Mouse (Mus musculus): ENCODE results near the gene Bnip2. TPM values are rescaled to one million over a fixed set of nuclear protein-coding genes. Genes with fewer than 3 reads are reported as not detected.

Bnip2 gene
- polyA plus RNA-seq, 1 experiment from 2014 or later = 124 TPM

DNA sequence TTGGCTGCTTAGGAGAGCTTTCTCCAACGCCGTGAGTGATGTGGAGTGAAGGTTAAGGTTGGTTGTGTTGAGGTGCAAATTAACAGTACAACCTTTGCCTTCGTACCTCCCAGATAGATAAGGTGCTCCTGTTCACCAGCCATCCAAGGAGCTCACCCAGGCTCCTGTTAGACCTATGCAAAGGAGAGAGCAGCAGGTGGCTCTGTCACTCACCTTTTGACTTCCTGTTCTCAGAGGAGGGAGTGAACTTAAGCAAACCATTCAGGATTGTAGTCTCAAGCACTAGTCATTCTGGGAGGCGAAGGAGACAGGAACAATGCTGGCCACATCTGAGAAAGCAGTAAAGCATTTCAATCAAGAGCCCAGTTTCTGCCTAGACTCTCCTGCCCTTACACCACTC is 47.4 kb downstream of the Bnip2 start:
- Histone ChIP-seq H3K4me2 (ENCODE audit: low read depth, low read length) (no peak overlapping the region), H3K4me3 (ENCODE audit: low read depth, low read length) (no peak overlapping the region), H3K9ac (ENCODE audit: low read depth, low read length) (no peak overlapping the region), H3K27ac (replicated peaks; ENCODE audit: low read depth, low read length) (no peak overlapping the region), H3K36me3 (ENCODE audit: control insufficient read depth, insufficient read depth, low read length) (no peaks in the 10 kb centered on the region), H3K9me3 (ENCODE audit: control insufficient read depth, low read length) (peaks cover 3% of the 10 kb centered on the region; the same call in 1 of the 2 replicates), H3K4me1 (ENCODE audit: control insufficient read depth, insufficient read depth, low read length) (no peaks in the 10 kb centered on the region), H3K27me3 (replicated peaks; ENCODE audit: control insufficient read depth, insufficient read depth, low read length) (no peaks in the 10 kb centered on the region)
- DNase-seq (ENCODE audit: low spot score) (no peak), ATAC-seq (ENCODE audit: low read depth) (no peak)
- WGBS = 73% methylated on average over 4 of the region's 4 CpGs

DNA sequence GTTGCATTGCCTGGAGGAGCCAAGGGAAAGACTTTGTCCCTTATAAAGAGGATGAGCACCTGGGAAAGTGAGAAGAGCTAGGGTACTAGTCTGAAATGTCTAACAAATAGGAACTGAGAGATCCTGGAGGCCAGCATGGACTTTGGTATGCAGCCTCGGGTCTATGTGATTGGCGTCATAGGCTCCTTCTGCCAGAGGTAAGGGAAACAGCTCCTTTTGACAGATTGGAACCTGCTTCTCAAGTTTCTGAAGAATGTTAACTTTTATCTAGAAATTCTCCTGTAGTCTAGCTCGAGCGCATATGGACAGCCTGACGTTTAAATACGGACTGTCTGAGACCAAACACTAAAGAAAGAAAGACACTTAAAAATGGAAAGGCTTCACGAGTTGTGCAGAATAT is 48.7 kb downstream of the Bnip2 start, which contains the start of gene Gcnt3:
TSS of gene Gcnt3 (minus strand) at position 101 of the 400 bp plus-strand sequence.
- Histone ChIP-seq H3K4me1 (ENCODE audit: control insufficient read depth, insufficient read depth, low read length) (no peaks in the 10 kb centered on the region), H3K27ac (replicated peaks; ENCODE audit: low read depth, low read length) (no peak within 1 kb of the TSS), H3K4me2 (ENCODE audit: low read depth, low read length) (no peak within 1 kb of the TSS), H3K36me3 (ENCODE audit: control insufficient read depth, insufficient read depth, low read length) (no peaks in the 10 kb centered on the region), H3K27me3 (replicated peaks; ENCODE audit: control insufficient read depth, insufficient read depth, low read length) (no peaks in the 10 kb centered on the region), H3K9me3 (ENCODE audit: control insufficient read depth, low read length) (peaks cover 3% of the 10 kb centered on the region; the same call in 1 of the 2 replicates), H3K9ac (ENCODE audit: low read depth, low read length) (no peak within 1 kb of the TSS), H3K4me3 (ENCODE audit: low read depth, low read length) (no peak within 1 kb of the TSS)
- DNase-seq (ENCODE audit: low spot score) (no peak), ATAC-seq (ENCODE audit: low read depth) (no peak)
- WGBS = 74% methylated on average over 7 of the region's 7 CpGs

DNA sequence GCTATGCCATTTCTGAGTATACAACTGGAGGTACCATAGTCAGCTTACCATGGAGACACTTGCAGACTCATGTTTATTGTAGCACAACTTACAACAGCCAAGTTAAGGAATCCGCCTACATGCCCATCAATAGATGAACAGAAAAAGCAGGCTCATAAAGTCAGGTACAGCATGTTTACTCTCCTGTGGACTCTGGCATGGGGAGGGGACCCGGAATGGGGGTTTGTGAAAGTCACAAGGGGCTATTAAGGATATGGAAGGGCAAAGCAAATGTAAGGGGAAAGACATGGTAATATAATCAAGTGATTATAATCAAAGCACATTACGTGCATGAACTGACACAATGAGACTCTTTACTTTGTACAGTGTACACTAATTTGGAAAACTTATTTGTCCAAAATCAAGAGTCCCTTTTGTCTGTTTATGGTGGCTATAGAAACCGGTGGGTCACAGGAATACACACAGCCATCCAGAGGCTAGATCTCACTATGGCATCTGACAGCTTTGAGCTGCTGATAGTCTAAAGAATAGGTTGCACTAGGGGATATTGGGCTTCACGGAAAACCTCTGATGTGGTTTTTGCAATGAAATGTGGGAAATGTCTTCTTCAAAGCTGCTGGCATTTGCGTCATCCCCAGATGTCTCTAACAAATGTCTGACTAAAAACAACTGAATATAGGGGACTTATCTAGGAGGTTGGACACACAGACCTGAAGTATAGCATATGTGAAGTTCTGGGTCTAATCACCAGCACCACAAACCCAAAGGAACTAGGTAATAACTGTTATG is 50.5 kb downstream of the Bnip2 start:
- WGBS = 80% methylated on average over 6 of the region's 6 CpGs
- Histone ChIP-seq H3K9me3 (ENCODE audit: control insufficient read depth, low read length) (peaks cover 3% of the 10 kb centered on the region; the same call in 1 of the 2 replicates), H3K27ac (replicated peaks; ENCODE audit: low read depth, low read length) (no peak overlapping the region), H3K36me3 (ENCODE audit: control insufficient read depth, insufficient read depth, low read length) (no peaks in the 10 kb centered on the region), H3K27me3 (replicated peaks; ENCODE audit: control insufficient read depth, insufficient read depth, low read length) (no peaks in the 10 kb centered on the region), H3K4me3 (ENCODE audit: low read depth, low read length) (no peak overlapping the region), H3K4me2 (ENCODE audit: low read depth, low read length) (no peak overlapping the region), H3K9ac (ENCODE audit: low read depth, low read length) (no peak overlapping the region), H3K4me1 (ENCODE audit: control insufficient read depth, insufficient read depth, low read length) (no peaks in the 10 kb centered on the region)
- no peak for ATAC-seq (ENCODE audit: low read depth)
- DNase-seq (ENCODE audit: low spot score) = no peak

DNA sequence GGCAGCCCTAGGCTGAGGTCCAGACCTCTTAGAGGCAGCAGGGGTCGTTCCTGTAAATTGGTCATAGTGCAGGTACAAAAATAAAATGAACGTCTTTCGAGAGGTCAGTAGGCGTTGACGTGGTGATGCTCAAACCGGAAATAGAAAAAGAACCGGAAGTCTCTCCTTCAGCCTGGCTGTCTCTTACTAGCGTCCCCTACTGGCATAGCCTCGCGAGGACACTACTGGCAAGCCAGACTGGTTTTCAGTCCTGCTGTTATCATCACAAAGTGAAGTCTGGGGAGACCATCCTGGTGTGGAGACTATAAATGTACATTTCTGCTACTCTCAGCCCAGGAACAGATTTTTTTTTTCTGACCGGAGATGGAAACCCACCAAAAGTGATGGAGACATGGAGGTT is 51.3 kb downstream of the Bnip2 start:
- Histone ChIP-seq H3K4me3 (ENCODE audit: low read depth, low read length) (no peak overlapping the region), H3K27me3 (replicated peaks; ENCODE audit: control insufficient read depth, insufficient read depth, low read length) (no peaks in the 10 kb centered on the region), H3K36me3 (ENCODE audit: control insufficient read depth, insufficient read depth, low read length) (no peaks in the 10 kb centered on the region), H3K9ac (ENCODE audit: low read depth, low read length) (no peak overlapping the region), H3K9me3 (ENCODE audit: control insufficient read depth, low read length) (peaks cover 3% of the 10 kb centered on the region; the same call in 1 of the 2 replicates), H3K27ac (replicated peaks; ENCODE audit: low read depth, low read length) (no peak overlapping the region), H3K4me1 (ENCODE audit: control insufficient read depth, insufficient read depth, low read length) (no peaks in the 10 kb centered on the region), H3K4me2 (ENCODE audit: low read depth, low read length) (no peak overlapping the region)
- no peak for ATAC-seq (ENCODE audit: low read depth)
- no peak for DNase-seq (ENCODE audit: low spot score)
- WGBS = 82% methylated on average over 11 of the region's 11 CpGs

DNA sequence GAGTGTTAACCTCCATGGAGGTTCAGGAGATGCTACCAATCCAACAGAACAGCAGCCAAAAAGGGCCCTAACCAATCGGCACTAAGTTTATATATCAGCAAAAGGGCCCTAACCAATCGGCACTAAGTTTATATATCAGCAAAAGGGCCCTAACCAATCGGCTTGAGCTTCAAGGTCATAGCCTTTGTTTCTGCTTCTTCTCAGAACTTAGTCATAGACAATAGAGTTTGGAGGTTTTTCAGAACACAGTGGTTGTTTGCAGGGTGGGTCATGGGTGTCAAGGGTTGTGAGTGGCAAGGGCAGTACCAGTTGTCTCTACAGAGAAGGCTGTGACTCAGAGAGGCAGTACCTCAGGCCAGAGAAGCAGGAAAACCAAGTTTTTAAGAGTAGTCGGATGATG is 52.9 kb downstream of the Bnip2 start:
- 88% methylated on average over 4 of the region's 4 CpGs for WGBS
- no peak overlapping the region for H3K4me3 ChIP-seq (ENCODE audit: low read depth, low read length)
- no peak for DNase-seq (ENCODE audit: low spot score)

DNA sequence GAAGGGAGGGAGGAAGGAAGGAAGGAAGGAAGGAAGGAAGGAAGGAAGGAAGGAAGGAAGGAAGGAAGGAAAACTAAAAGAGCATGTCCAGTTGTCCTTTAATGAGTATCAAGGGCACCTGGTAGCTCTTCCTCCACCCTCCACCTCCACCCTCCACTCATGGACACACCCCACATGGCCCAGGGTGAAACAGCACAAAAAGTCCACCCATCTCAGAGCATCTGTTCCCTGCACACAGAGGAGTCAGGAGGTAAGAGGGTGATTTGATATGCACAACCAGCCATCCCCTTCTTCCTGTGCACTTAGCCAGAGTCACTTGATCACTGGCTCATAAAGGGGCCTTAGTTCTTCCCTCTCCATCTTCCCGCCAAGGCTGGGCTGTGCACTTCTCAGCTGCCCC is 53.7 kb downstream of the Bnip2 start:
- 50% methylated on average over 1 of the region's 1 CpGs for WGBS
- H3K9me3 ChIP-seq (ENCODE audit: control insufficient read depth, low read length) = peaks cover 3% of the 10 kb centered on the region; the same call in 1 of the 2 replicates

More for the DNA sequence above, 52.9 kb downstream of the Bnip2 start:
- Histone ChIP-seq H3K9me3 (ENCODE audit: control insufficient read depth, low read length) (peaks cover 3% of the 10 kb centered on the region; the same call in 1 of the 2 replicates), H3K36me3 (ENCODE audit: control insufficient read depth, insufficient read depth, low read length) (no peaks in the 10 kb centered on the region), H3K4me1 (ENCODE audit: control insufficient read depth, insufficient read depth, low read length) (no peaks in the 10 kb centered on the region), H3K27ac (replicated peaks; ENCODE audit: low read depth, low read length) (no peak overlapping the region), H3K9ac (ENCODE audit: low read depth, low read length) (no peak overlapping the region), H3K27me3 (replicated peaks; ENCODE audit: control insufficient read depth, insufficient read depth, low read length) (no peaks in the 10 kb centered on the region), H3K4me2 (ENCODE audit: low read depth, low read length) (no peak overlapping the region)
- no peak for ATAC-seq (ENCODE audit: low read depth)

DNA sequence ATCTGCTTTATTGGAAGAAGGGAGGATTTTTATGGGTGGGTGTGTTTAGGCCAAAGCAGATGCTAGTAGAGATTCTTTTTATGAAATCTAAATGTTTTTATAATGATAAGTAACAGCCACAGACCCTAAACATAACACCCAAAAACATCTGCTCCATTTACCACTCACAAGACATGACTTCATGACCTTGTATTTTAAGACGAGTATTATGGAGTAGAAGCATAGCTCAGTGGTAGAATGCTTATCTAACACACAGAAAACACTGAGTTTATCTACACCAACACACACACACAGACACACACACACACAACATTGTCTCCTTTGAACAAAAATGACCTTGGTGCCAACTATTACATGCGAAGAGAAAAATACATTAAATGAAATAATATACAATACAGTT is 55.6 kb downstream of the Bnip2 start:
- Histone ChIP-seq H3K36me3 (ENCODE audit: control insufficient read depth, insufficient read depth, low read length) (no peaks in the 10 kb centered on the region), H3K4me3 (ENCODE audit: low read depth, low read length) (no peak overlapping the region), H3K4me1 (ENCODE audit: control insufficient read depth, insufficient read depth, low read length) (peaks cover 12% of the 10 kb centered on the region), H3K27ac (replicated peaks; ENCODE audit: low read depth, low read length) (no peak overlapping the region), H3K27me3 (replicated peaks; ENCODE audit: control insufficient read depth, insufficient read depth, low read length) (no peaks in the 10 kb centered on the region), H3K9me3 (ENCODE audit: control insufficient read depth, low read length) (no peaks in the 10 kb centered on the region), H3K4me2 (ENCODE audit: low read depth, low read length) (no peak overlapping the region), H3K9ac (ENCODE audit: low read depth, low read length) (no peak overlapping the region)
- 78% methylated on average over 2 of the region's 2 CpGs for WGBS
- DNase-seq (ENCODE audit: low spot score) (no peak), ATAC-seq (ENCODE audit: low read depth) (no peak)

More for the DNA sequence above, 53.7 kb downstream of the Bnip2 start:
- Histone ChIP-seq H3K27ac (replicated peaks; ENCODE audit: low read depth, low read length) (no peak overlapping the region), H3K9ac (ENCODE audit: low read depth, low read length) (no peak overlapping the region), H3K27me3 (replicated peaks; ENCODE audit: control insufficient read depth, insufficient read depth, low read length) (no peaks in the 10 kb centered on the region), H3K4me2 (ENCODE audit: low read depth, low read length) (no peak overlapping the region), H3K4me1 (ENCODE audit: control insufficient read depth, insufficient read depth, low read length) (no peaks in the 10 kb centered on the region), H3K4me3 (ENCODE audit: low read depth, low read length) (no peak overlapping the region), H3K36me3 (ENCODE audit: control insufficient read depth, insufficient read depth, low read length) (no peaks in the 10 kb centered on the region)
- DNase-seq (ENCODE audit: low spot score) (no peak), ATAC-seq (ENCODE audit: low read depth) (no peak)

DNA sequence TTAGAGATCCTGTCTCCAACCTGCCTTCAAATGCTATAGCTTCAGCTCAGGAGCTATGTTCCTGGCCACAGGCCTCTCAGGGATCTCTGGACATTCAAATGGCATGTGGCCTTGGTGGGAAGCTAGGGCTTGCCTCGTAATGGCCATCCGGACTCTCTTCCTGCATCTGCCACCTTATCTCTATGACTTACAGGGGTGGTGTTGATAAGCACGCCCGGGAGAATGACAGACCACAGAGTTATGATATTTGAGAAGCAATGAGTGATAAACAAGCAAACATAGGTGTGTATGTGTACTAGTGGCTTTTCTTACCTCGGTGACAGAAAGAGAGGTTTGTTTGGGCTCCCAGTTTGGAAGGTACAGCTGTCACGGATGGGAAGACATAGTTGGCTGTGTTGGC is 57.0 kb downstream of the Bnip2 start:
- Histone ChIP-seq H3K9me3 (ENCODE audit: control insufficient read depth, low read length) (no peaks in the 10 kb centered on the region), H3K27ac (replicated peaks; ENCODE audit: low read depth, low read length) (no peak overlapping the region), H3K4me2 (ENCODE audit: low read depth, low read length) (no peak overlapping the region), H3K4me3 (ENCODE audit: low read depth, low read length) (no peak overlapping the region), H3K27me3 (replicated peaks; ENCODE audit: control insufficient read depth, insufficient read depth, low read length) (no peaks in the 10 kb centered on the region), H3K36me3 (ENCODE audit: control insufficient read depth, insufficient read depth, low read length) (no peaks in the 10 kb centered on the region), H3K9ac (ENCODE audit: low read depth, low read length) (no peak overlapping the region), H3K4me1 (ENCODE audit: control insufficient read depth, insufficient read depth, low read length) (peaks cover 12% of the 10 kb centered on the region)
- WGBS = 91% methylated on average over 6 of the region's 6 CpGs
- DNase-seq (ENCODE audit: low spot score) (no peak), ATAC-seq (ENCODE audit: low read depth) (no peak)

DNA sequence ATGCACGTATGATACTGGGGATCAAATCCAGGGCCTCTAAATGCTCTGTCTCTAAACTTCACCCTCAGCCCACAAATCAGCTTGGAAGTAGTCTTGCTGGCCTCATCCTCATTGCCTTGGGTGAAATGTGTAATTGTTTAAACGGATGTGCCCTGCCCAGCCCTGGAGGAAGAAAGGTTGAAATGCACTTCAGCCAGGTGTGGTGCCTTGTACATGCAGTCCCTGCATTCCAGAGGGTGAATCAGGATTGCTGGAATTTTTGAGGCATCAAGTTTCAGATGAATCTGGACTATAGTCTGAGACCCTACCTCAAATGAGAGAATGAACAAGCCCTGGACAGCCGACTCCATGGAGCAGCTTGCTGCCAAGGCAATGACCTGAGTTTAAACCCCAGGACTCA is 58.6 kb downstream of the Bnip2 start:
- H3K36me3 ChIP-seq (ENCODE audit: control insufficient read depth, insufficient read depth, low read length) = no peaks in the 10 kb centered on the region
- H3K9me3 ChIP-seq (ENCODE audit: control insufficient read depth, low read length) = no peaks in the 10 kb centered on the region
- no peak for ATAC-seq (ENCODE audit: low read depth)
- no peaks in the 10 kb centered on the region for H3K27me3 ChIP-seq (replicated peaks; ENCODE audit: control insufficient read depth, insufficient read depth, low read length)
- no peak overlapping the region for H3K4me2 ChIP-seq (ENCODE audit: low read depth, low read length)
- H3K27ac ChIP-seq (replicated peaks; ENCODE audit: low read depth, low read length) = no peak overlapping the region
- peaks cover 12% of the 10 kb centered on the region for H3K4me1 ChIP-seq (ENCODE audit: control insufficient read depth, insufficient read depth, low read length)
- DNase-seq (ENCODE audit: low spot score) = peak; percentile 16
- H3K9ac ChIP-seq (ENCODE audit: low read depth, low read length) = no peak overlapping the region
- 45% methylated on average over 3 of the region's 3 CpGs for WGBS
- H3K4me3 ChIP-seq (ENCODE audit: low read depth, low read length) = no peak overlapping the region
